Mouse (Mus musculus) megakaryocyte, embryonic 14.5 days (primary cell): ENCODE results near the gene Ccdc181.

Experiments used
- FLI1 ChIP-seq: IDR thresholded peaks from 2 replicates; pipeline ENCODE4 v1.6.1; 2012; ENCODE audit warnings: low read length, inconsistent platforms, mixed read lengths
- GATA1 ChIP-seq: IDR thresholded peaks from 3 replicates; pipeline ENCODE4 v1.6.1; 2012; ENCODE audit warnings: mixed read lengths, low read length, inconsistent platforms, borderline replicate concordance

- TF ChIP-seq GATA1 (no peak), FLI1 (no peak)
These were observed 1.2 kb downstream of the Ccdc181 start for GRCm38 (mm10) chr1:164276552-164276951.
